ENCODE assay signal across 8 mouse cellular contexts in the genomic region with DNA sequence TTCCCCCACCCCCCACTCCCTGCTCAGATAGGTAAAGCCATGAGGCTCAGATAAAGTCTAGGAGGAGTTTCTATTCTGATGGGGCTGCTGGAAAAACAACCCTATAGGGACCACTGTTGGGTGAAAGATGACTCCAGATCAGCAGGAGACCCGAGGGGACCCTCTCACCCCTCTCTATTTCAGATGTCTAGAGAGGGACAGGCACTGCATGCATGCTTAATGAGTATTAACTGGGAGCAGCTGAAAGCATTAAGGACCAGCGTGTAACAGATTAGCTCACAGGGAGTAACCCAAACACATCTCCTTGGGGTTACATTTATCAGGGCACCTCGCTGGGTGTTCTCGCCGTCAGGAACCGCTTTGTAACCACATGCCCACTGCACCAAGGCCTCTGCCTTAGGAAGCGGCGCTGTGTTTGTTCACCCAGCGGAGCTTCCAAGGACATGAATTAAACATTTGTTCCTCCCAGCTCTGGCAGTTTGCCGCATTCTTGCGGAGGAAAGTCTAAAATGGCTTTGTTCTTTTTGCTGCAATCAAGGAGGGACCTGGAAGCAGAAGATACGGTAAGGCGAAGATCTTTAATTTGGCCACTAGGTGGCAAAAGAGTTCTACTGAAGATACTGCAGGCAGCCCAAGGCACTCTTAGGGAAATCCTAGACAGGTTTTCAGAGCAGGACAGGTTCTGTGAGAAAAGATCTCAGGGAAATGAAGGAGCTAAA.
DNase-seq lines count a peak whose midpoint lies in the region; TF ChIP-seq lines count a peak whose summit lies in the region.

No protein-coding gene starts in this region.

- no peaks in the 10 kb centered on the region for H3K36me3 ChIP-seq in macrophage (ENCODE audit: inconsistent target)

- intact Hi-C loops in left cerebral cortex, adult 2 months (cut with DNase I) = loop anchor here (2.0 to 5.0 kb wide), 4 partner anchors 140 to 619 kb away; partner anchors contain the start of gene Rpf1

- peak; percentile 90 for DNase-seq in ZHBTc4 (ENCODE audit: low read depth, low spot score)
- peak; percentile 74 to 81 for DNase-seq in cerebellum, postnatal 14 days
- DNase-seq in frontal cortex, postnatal 14 days (ENCODE audit: low spot score in 2 of 2) = peak; percentile 71 to 73
- peak; percentile 89 for DNase-seq in hindlimb bud, embryonic 11.5 days (ENCODE audit: extremely low spot score, low read depth, low spot score)
- peak; percentile 69 to 78 for DNase-seq in left cerebral cortex, adult 2 months (ENCODE audit: extremely low spot score in 1 of 2, low spot score in 2 of 2)
- peak; percentile 67 for DNase-seq in retina, postnatal 7 days (ENCODE audit: low read depth, low spot score)
- DNase-seq in yolk sac, embryonic 10.5 days (ENCODE audit: low spot score) = peak; percentile 66

- WGBS in macrophage (ENCODE audit: missing documents) = 2% methylated on average over 13 of the region's 13 CpGs

- peak overlapping the region; percentile 24; the same call in 1 of the 2 replicates for H3K4me3 ChIP-seq in left cerebral cortex, adult 2 months
- H3K4me3 ChIP-seq in macrophage (ENCODE audit: inconsistent target) = peak overlapping the region; percentile 18

- peak overlapping the region; percentile 2; the same call in 1 of the 2 replicates for H3K27ac ChIP-seq in left cerebral cortex, adult 2 months
- H3K27ac ChIP-seq in macrophage = no peak overlapping the region

- H3K79me2 ChIP-seq in macrophage (ENCODE audit: inconsistent target) = no peaks in the 10 kb centered on the region

- TF ChIP-seq CTCF in left cerebral cortex, adult 2 months (IDR thresholded peaks at IDR 0.05) = peak; percentile 87
